Mouse (Mus musculus): Measurements from ENCODE around the gene Cracr2a. TPM values are rescaled to one million over a fixed set of nuclear protein-coding genes. Genes with fewer than 3 reads are reported as not detected.
A peak's percentile ranks its signal among the peaks of the same experiment; 100 is the strongest.

Cracr2a gene
- polyA plus RNA-seq, 1 experiment from 2014 or later, result 1.3 TPM

- peaks cover 11% of the 10 kb centered on the region; the same call in 1 of the 2 replicates for H3K4me1 ChIP-seq
- 48% methylated on average over 10 of the region's 11 CpGs for WGBS
- ATAC-seq (ENCODE audit: extremely low read depth, insufficient number of reproducible peaks, low FRiP score, low TSS enrichment), result no peak
Measured at GRCm38 (mm10) chr6:127701036-127701783, 140.1 kb downstream of the Cracr2a start.

GRCm38 (mm10) chr6:127708218-127708628, 147.1 kb downstream of the Cracr2a start:
- H3K27ac ChIP-seq (replicated peaks), result 0 out of 2 replicates have a peak overlapping the region, but pooled peaks have one; percentile 3
- H3K9ac ChIP-seq, result no peak overlapping the region
- no peak overlapping the region for H3K4me3 ChIP-seq
- H3K4me1 ChIP-seq, result peaks cover 8% of the 10 kb centered on the region
- no peaks in the 10 kb centered on the region for H3K9me3 ChIP-seq
- H3K36me3 ChIP-seq, result no peaks in the 10 kb centered on the region
- WGBS, result 43% methylated on average over 1 of the region's 1 CpGs
- H3K4me2 ChIP-seq, result no peak overlapping the region
- H3K27me3 ChIP-seq (replicated peaks), result no peaks in the 10 kb centered on the region
- no peak for ATAC-seq (ENCODE audit: extremely low read depth, insufficient number of reproducible peaks, low FRiP score, low TSS enrichment)

More at GRCm38 (mm10) chr6:127701036-127701783, 140.1 kb downstream of the Cracr2a start:
- H3K36me3 ChIP-seq, result no peaks in the 10 kb centered on the region
- H3K9me3 ChIP-seq, result no peaks in the 10 kb centered on the region
- no peak overlapping the region for H3K4me3 ChIP-seq
- no peak overlapping the region for H3K9ac ChIP-seq
- H3K4me2 ChIP-seq, result no peak overlapping the region
- no peaks in the 10 kb centered on the region for H3K27me3 ChIP-seq (replicated peaks)
- H3K27ac ChIP-seq (replicated peaks), result no peak overlapping the region

- Histone ChIP-seq H3K9ac (no peak overlapping the region), H3K36me3 (no peaks in the 10 kb centered on the region), H3K4me1 (peaks cover 12% of the 10 kb centered on the region), H3K4me2 (no peak overlapping the region), H3K4me3 (no peak overlapping the region), H3K27me3 (replicated peaks) (no peaks in the 10 kb centered on the region), H3K27ac (replicated peaks) (no peak overlapping the region), H3K9me3 (no peaks in the 10 kb centered on the region)
- ATAC-seq (ENCODE audit: extremely low read depth, insufficient number of reproducible peaks, low FRiP score, low TSS enrichment), result no peak
- WGBS, result 47% methylated on average over 5 of the region's 5 CpGs
Measured at GRCm38 (mm10) chr6:127714906-127715305, 153.8 kb downstream of the Cracr2a start.

GRCm38 (mm10) chr6:127715428-127715827, 154.3 kb downstream of the Cracr2a start:
- 28% methylated on average over 5 of the region's 5 CpGs for WGBS
- Histone ChIP-seq H3K27ac (replicated peaks) (no peak overlapping the region), H3K4me3 (no peak overlapping the region), H3K36me3 (no peaks in the 10 kb centered on the region), H3K9me3 (no peaks in the 10 kb centered on the region), H3K4me1 (peaks cover 12% of the 10 kb centered on the region), H3K9ac (no peak overlapping the region), H3K27me3 (replicated peaks) (no peaks in the 10 kb centered on the region), H3K4me2 (no peak overlapping the region)
- ATAC-seq (ENCODE audit: extremely low read depth, insufficient number of reproducible peaks, low FRiP score, low TSS enrichment), result no peak

- no peak overlapping the region for H3K4me2 ChIP-seq
- ATAC-seq (ENCODE audit: extremely low read depth, insufficient number of reproducible peaks, low FRiP score, low TSS enrichment), result no peak
- H3K4me3 ChIP-seq, result no peak overlapping the region
- H3K27me3 ChIP-seq (replicated peaks), result no peaks in the 10 kb centered on the region
- 70% methylated on average over 21 of the region's 21 CpGs for WGBS
- H3K9ac ChIP-seq, result no peak overlapping the region
- H3K27ac ChIP-seq (replicated peaks), result no peak overlapping the region
- H3K9me3 ChIP-seq, result no peaks in the 10 kb centered on the region
- H3K4me1 ChIP-seq, result peaks cover 12% of the 10 kb centered on the region
- no peaks in the 10 kb centered on the region for H3K36me3 ChIP-seq
Measured at GRCm38 (mm10) chr6:127717239-127718137, 156.3 kb downstream of the Cracr2a start.

GRCm38 (mm10) chr6:127719875-127720274, 158.7 kb downstream of the Cracr2a start:
- Histone ChIP-seq H3K4me2 (no peak overlapping the region), H3K9me3 (no peaks in the 10 kb centered on the region), H3K27me3 (replicated peaks) (no peaks in the 10 kb centered on the region), H3K9ac (no peak overlapping the region), H3K36me3 (no peaks in the 10 kb centered on the region), H3K4me3 (no peak overlapping the region), H3K27ac (replicated peaks) (no peak overlapping the region), H3K4me1 (peaks cover 8% of the 10 kb centered on the region)
- ATAC-seq (ENCODE audit: extremely low read depth, insufficient number of reproducible peaks, low FRiP score, low TSS enrichment), result no peak
- 83% methylated on average over 14 of the region's 14 CpGs for WGBS

- no peak overlapping the region for H3K9ac ChIP-seq
- H3K27ac ChIP-seq (replicated peaks), result no peak overlapping the region
- H3K4me2 ChIP-seq, result 0 out of 2 replicates have a peak overlapping the region, but pooled peaks have one; percentile 7
- no peaks in the 10 kb centered on the region for H3K4me1 ChIP-seq
- ATAC-seq (ENCODE audit: extremely low read depth, insufficient number of reproducible peaks, low FRiP score, low TSS enrichment), result no peak
- 0 out of 2 replicates have a peak, but pooled peaks cover 5% of the 10 kb centered on the region for H3K27me3 ChIP-seq (replicated peaks)
- no peak overlapping the region for H3K4me3 ChIP-seq
- no peaks in the 10 kb centered on the region for H3K9me3 ChIP-seq
- 51% methylated on average over 8 of the region's 8 CpGs for WGBS
- no peaks in the 10 kb centered on the region for H3K36me3 ChIP-seq
Measured at GRCm38 (mm10) chr6:127723126-127723525, 162.0 kb downstream of the Cracr2a start.

Other genes starting within 250 kb of the Cracr2a start
- 17.0 and 18.7 TPM in 2 replicates for gene Parp11, start 114.5 kb upstream of the Cracr2a start, polyA plus RNA-seq (2015; fragmentation: Nextera tagmentation; extraction: Ambion mirVana)
- gene Prmt8, start 208.1 kb downstream of the Cracr2a start, polyA plus RNA-seq (2015; fragmentation: Nextera tagmentation; extraction: Ambion mirVana), result 0.28 and 0.29 TPM in 2 replicates